Mouse (Mus musculus): Measurements from ENCODE around the gene Fam149a. TPM values are rescaled to one million over a fixed set of nuclear protein-coding genes. Genes with fewer than 3 reads are reported as not detected.
"Not testable (repeated sequence)": the region's sequence is repeated elsewhere in the genome, so short reads cannot be mapped to it uniquely, and the experiment has no call there.

The Fam149a gene
- total RNA-seq, 2 experiments from 2014 or later, result not detected

DNA sequence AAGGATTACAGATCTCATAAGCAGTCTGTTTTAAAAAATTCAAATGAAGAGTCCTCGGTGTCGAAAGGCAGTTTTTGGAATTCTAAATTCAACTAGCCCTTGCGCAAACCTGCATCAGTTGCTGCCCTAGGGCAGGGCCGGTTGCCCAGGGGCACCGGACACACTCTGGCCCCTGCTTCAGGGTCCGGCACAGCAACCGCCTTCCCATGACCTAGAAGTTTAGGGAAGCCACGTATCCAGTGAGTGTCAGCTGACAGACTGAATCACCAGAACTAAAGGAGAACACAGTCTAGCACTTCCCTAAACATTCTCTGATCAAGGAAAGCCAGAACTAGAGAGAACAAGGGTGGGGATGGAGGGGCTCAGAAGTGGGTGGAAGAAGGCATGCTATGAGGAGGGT lies 48.6 kb downstream of the Fam149a start:
- ATAC-seq (replicated peaks; ENCODE audit: poor library complexity, severe bottlenecking), result peak; percentile 64

DNA sequence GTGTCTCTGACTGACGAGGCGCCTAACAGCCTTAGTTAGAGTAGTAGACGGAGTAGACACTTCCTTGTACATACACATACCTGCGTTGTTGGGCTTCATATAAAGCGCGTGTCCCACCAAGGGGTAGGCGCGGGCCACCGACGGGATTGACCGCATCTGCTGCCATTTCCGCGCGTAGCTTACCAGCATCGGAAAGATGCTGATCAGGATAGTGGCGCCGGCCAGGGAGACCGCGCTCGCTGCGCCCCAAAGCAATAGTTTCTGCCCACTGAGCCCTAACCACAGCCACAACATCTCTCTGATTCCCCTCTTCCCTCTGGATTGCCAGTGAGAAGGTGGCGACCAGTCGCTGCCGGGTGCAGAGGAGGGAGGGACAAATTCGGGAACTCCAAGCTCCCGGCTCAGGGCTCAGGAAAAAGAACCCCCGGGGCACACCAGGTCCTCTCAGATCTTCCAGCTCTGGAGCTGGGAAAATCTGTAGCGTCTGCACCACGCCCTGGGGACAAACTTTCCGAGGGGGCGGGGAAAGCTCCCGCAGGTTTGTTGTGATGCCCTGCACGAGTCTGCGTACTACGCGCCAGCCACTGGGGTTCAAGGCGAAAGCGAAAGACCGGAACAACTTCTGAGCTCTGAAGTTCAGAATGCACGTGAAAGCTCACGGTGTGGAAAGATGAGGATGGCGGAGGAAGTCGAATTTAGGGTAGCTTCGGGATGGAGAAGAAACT lies 49.2 kb downstream of the Fam149a start, which contains the start of gene Cyp4v3:
Cyp4v3 (minus strand) TSS at position 532 of the 725 bp plus-strand sequence.
- peak; percentile 79 for ATAC-seq (replicated peaks; ENCODE audit: poor library complexity, severe bottlenecking)

GRCm38 (mm10) chr8:45330856-45331255 lies 51.2 kb downstream of the Fam149a start:
- peak; percentile 54 for ATAC-seq (replicated peaks; ENCODE audit: poor library complexity, severe bottlenecking)

- no peak for ATAC-seq (replicated peaks; ENCODE audit: poor library complexity, severe bottlenecking)
Measured at GRCm38 (mm10) chr8:45329206-45329980, 52.7 kb downstream of the Fam149a start.

DNA sequence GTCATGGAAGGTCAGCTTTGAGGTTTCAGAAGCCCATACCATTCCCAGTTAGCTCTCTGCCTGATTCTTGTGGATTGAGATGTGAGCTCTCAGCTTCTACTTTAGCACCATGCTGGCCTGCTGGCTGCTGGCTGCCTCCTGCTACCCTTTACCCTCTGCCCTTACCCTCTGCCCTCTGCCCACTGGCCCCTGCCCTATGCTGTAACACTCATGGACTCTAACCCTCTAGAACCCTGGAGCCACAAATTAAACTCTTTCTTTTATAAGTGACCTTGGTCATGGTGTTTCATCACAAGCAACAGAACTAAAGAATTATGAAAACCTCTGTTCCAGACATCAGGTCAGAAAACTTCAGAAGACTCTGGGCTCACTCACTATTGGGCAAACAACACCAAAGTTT lies 55.0 kb downstream of the Fam149a start:
- not testable (repeated sequence) for ATAC-seq (replicated peaks; ENCODE audit: poor library complexity, severe bottlenecking)

- no peak for ATAC-seq (replicated peaks; ENCODE audit: poor library complexity, severe bottlenecking)
Measured at GRCm38 (mm10) chr8:45324151-45324550, 57.9 kb downstream of the Fam149a start.

- ATAC-seq (replicated peaks; ENCODE audit: poor library complexity, severe bottlenecking), result no peak
Measured at GRCm38 (mm10) chr8:45321365-45321764, 60.7 kb downstream of the Fam149a start.

DNA sequence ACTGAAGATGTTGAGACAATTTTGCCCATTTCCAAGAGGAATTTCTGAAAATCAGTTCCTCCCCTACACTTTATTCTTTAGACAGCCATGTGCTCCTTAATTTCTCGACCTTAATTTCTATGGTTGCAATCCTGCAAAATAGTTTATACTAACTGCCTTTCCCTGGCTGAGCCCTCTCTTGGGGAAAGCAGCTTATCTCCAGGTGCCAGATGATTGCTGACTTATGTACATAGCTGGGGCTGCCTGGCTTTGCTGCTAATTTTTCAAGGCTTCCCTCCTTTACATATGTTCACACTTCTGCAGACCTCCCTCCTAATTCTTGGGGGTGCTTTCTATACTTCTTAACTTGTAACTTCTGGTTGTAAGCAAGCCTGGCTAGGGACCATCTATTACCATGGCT lies 61.2 kb downstream of the Fam149a start:
- ATAC-seq (replicated peaks; ENCODE audit: poor library complexity, severe bottlenecking), result no peak

DNA sequence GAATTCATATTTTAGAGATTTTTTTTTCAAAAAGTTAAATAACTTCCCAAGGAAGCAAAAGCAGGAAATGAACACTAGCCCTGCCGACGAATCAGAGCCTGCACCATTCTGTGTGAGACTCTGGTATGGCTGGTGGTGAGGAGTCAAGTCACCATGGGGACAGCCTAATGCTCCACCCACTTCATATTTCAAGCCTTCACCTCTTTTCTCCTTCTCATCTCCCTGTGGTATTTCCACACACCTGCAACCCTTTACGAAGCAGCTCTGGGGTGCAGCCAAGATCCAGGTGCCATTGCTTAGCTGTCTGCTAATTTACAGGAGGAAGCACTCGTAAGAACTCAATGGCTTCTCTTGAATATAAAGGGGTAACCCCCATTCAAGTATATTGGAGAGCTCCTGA lies 71.1 kb downstream of the Fam149a start:
- no peak for ATAC-seq (replicated peaks; ENCODE audit: poor library complexity, severe bottlenecking)

DNA sequence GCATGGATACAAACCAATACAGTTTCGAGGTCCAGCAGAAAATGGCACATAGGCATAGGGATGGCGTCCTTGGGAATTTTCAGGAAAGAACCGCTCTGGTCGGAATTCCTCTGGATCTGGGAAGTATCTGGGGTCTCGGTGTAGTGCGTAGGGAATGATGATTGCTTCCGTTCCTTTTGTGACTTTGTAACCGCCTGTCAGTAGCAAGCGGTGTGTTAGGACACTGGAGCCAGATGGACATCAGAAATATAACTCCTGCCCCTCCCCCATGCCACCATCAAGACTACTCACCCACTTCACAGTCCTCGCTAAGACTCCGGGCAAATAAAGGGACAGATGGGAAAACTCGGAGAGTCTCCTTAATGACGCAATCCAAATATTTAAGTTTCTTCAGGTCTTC lies 73.7 kb downstream of the Fam149a start, which contains the start of gene Gm45753:
Gm45753 (minus strand) TSS at position 101 of the 400 bp plus-strand sequence.
- ATAC-seq (replicated peaks; ENCODE audit: poor library complexity, severe bottlenecking), result no peak

DNA sequence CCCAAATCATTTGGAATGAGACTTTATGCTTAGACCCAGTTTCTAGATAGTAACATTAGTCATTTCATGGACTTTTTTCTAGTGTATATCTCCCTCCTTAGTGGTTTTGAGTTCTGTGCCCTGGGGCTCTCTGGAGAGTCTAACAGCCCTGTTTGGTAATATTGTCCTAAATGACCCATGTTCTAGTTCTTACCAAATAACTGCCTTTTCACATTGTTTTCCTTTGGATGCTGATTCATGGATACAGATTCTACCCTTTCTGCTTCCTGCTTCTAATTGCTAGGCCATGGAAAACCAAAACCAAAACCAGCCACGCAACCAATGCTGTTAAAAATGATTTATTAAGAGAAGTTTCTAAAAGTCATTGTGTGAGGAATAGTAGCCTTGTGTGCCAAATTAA lies 76.6 kb downstream of the Fam149a start:
- ATAC-seq (replicated peaks; ENCODE audit: poor library complexity, severe bottlenecking), result no peak

DNA sequence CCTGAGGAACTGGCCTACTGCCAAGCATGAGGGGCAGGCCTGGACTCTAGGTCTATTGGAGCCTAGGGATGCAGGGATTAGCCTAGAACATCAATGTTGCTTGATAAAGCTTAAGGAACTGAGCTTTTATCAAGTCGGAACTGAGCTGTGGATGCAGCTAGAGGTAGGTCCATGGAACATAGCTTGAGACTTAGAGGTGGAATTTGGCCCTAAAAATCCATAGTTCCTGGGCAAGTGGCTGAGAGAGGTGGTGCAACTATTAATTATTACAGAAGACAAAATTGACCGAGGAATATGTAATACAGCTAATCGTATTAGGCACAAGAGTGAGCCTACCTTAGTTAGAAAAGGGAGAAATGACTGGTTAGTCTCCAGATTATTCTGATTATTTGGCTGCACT lies 77.7 kb downstream of the Fam149a start:
- ATAC-seq (replicated peaks; ENCODE audit: poor library complexity, severe bottlenecking), result no peak

DNA sequence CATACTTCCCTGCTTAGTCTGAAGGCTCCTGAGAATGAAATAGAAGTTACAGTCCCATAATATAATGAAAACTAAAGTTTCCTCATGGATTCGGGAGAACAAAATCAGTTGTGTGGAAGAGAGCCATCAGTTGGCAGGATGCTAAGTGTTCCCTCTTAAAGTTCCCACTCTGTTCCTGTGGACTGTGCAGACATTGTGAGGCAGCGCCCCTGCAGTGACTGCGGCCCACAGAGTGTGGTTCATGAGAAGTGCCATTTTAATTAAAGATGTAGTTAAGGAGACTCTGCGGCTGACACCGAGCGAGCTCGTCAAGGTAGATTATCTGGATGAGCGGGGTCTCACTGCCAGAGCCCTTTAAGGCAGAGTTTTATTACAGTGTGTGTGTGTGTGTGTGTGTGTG lies 79.7 kb downstream of the Fam149a start:
- no peak for ATAC-seq (replicated peaks; ENCODE audit: poor library complexity, severe bottlenecking)

DNA sequence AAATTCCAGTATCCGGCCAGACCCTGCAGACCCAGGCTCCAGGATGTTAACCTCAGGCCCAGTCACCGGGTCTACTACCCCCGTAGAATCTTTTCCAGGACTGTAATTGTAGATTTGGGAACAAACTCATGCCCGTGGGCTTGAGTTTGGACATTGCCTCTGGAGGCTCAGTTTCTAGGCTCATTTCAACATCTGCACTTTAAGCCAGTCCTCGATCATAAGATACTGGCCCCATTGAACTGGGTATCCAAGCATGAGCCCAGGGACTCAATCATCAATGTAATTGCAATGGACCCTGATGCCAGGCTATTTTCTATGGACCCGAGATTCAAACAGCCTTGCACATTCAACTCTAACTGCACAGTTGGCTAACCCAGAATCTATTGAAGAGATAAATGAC lies 86.8 kb downstream of the Fam149a start:
- ATAC-seq (replicated peaks; ENCODE audit: poor library complexity, severe bottlenecking), result no peak

GRCm38 (mm10) chr8:45294687-45295086 lies 87.4 kb downstream of the Fam149a start, which contains the start of gene Klkb1:
Klkb1 (minus strand) TSS chr8:45294859.
- ATAC-seq (replicated peaks; ENCODE audit: poor library complexity, severe bottlenecking), result no peak

- no peak for ATAC-seq (replicated peaks; ENCODE audit: poor library complexity, severe bottlenecking)
Measured at GRCm38 (mm10) chr8:45291790-45292189, 90.3 kb downstream of the Fam149a start.

Other genes with a start within 250 kb of the Fam149a start
- not detected in 2 replicates for gene F11, start 120.3 kb downstream of the Fam149a start, total RNA-seq (2014; fragmentation: Nextera tagmentation)
- gene F11, start 120.3 kb downstream of the Fam149a start, total RNA-seq (2017), result not detected in 2 replicates
- gene Klkb1, start 87.4 kb downstream of the Fam149a start, total RNA-seq (2014; fragmentation: Nextera tagmentation), result not detected in 2 replicates
- gene Klkb1, start 87.4 kb downstream of the Fam149a start, total RNA-seq (2017), result not detected in 2 replicates
- gene Gm45753, start 73.8 kb downstream of the Fam149a start, total RNA-seq (2014; fragmentation: Nextera tagmentation), result 0.38 TPM in 1 of 2 replicates, not detected in the other
- not detected in 2 replicates for gene Gm45753, start 73.8 kb downstream of the Fam149a start, total RNA-seq (2017)
- gene Cyp4v3, start 49.1 kb downstream of the Fam149a start, total RNA-seq (2014; fragmentation: Nextera tagmentation), result 7.0 and 7.8 TPM in 2 replicates
- gene Cyp4v3, start 49.1 kb downstream of the Fam149a start, total RNA-seq (2017), result 10.3 and 12.5 TPM in 2 replicates
- 1.9 and 6.2 TPM in 2 replicates for gene Tlr3, start 28.8 kb upstream of the Fam149a start, total RNA-seq (2014; fragmentation: Nextera tagmentation)
- gene Tlr3, start 28.8 kb upstream of the Fam149a start, total RNA-seq (2017), result not detected in 2 replicates
- gene Sorbs2, start 125.5 kb upstream of the Fam149a start, total RNA-seq (2014; fragmentation: Nextera tagmentation), result not detected in 2 replicates
- not detected in 2 replicates for gene Sorbs2, start 125.5 kb upstream of the Fam149a start, total RNA-seq (2017)